Mouse (Mus musculus): ENCODE measurements around the gene Fbxo48. TPM values are rescaled to one million over a fixed set of nuclear protein-coding genes. Genes with fewer than 3 reads are reported as not detected.
A peak's percentile ranks its signal among the peaks of the same experiment; 100 is the strongest.

Gene Fbxo48
- total and polyA plus RNA-seq, 3 experiments = 6.5 to 10.3 (median 7.0) TPM

- TF ChIP-seq SMC3 (IDR thresholded peaks at IDR 0.05; ENCODE audit: low read depth, low read length) (peak; percentile 33; the same call in 1 of the 2 replicates), CTCF (conservative IDR thresholded peaks at IDR 0.05 in 1 of 2, IDR thresholded peaks at IDR 0.05 in 1 of 2; ENCODE audit: low read depth in 2 of 2, low read length in 2 of 2) (peak in 1 of 2 experiments; percentile 35; a peak in 2 of 4 replicates), PAX5 (IDR thresholded peaks at IDR 0.05; ENCODE audit: low read length) (no peak), TBP (conservative IDR thresholded peaks at IDR 0.05; ENCODE audit: low read depth, low read length) (no peak), BHLHE40 (IDR thresholded peaks at IDR 0.05; ENCODE audit: low read depth, low read length) (no peak), NELFE (IDR thresholded peaks at IDR 0.05; ENCODE audit: low read depth, low read length) (no peak), CHD1 (IDR thresholded peaks at IDR 0.05; ENCODE audit: low read depth, low read length) (no peak), USF2 (conservative IDR thresholded peaks at IDR 0.05; ENCODE audit: low read depth, low read length) (no peak)
Measured at GRCm38 (mm10) chr11:16941103-16941793, 9.9 kb upstream of the Fbxo48 start (continued).

- in situ Hi-C loops (cut with MboI; ENCODE audit: low pct_ligation_motif_present, low pct_unique_long_range_greater_than_20kb, low sequenced_read_pairs) = loop anchor here (25.0 kb wide), 1 partner anchor 205 kb away; no protein-coding TSS in a partner anchor
- TF ChIP-seq MAZ (IDR thresholded peaks at IDR 0.05; ENCODE audit: low read depth, low read length) (no peak), MXI1 (IDR thresholded peaks at IDR 0.05; ENCODE audit: low read depth, low read length) (0 out of 2 replicates have a peak, but pooled peaks have one; percentile 9), RAD21 (IDR thresholded peaks at IDR 0.05; ENCODE audit: low read depth, low read length) (no peak), JUN (IDR thresholded peaks at IDR 0.05; ENCODE audit: insufficient read depth, low read depth, low read length) (no peak)
- no peak for DNase-seq (ENCODE audit: extremely low read depth)
Measured at GRCm38 (mm10) chr11:16941973-16942452, 9.2 kb upstream of the Fbxo48 start.

GRCm38 (mm10) chr11:16943016-16943415 is 8.2 kb upstream of the Fbxo48 start:
- H3K27me3 ChIP-seq (replicated peaks) = no peaks in the 10 kb centered on the region
- no peak overlapping the region for H3K9ac ChIP-seq (ENCODE audit: insufficient read depth, low read depth)
- no peaks in the 10 kb centered on the region for H3K9me3 ChIP-seq (replicated peaks; ENCODE audit: low read length)
- no peak overlapping the region for H3K4me3 ChIP-seq (replicated peaks in 1 of 3; ENCODE audit: low read depth in 2 of 3, low read length in 2 of 3, poor library complexity in 1 of 3)
- DNase-seq (ENCODE audit: extremely low read depth) = no peak
- H3K79me2 ChIP-seq (replicated peaks; ENCODE audit: control insufficient read depth, extremely low read depth, insufficient read depth, poor library complexity, severe bottlenecking) = no peaks in the 10 kb centered on the region
- peaks cover 2 to 63% of the 10 kb centered on the region in 2 experiments for H3K4me1 ChIP-seq (ENCODE audit: control insufficient read depth in 1 of 2, insufficient read depth in 2 of 2)
- no peak overlapping the region for H3K4me2 ChIP-seq (ENCODE audit: insufficient read depth, low read depth, poor library complexity, severe bottlenecking)
- dilution Hi-C loops (cut with MboI; ENCODE audit: extremely low pct_ligation_motif_present, extremely low pct_unique_long_range_greater_than_20kb, low sequenced_read_pairs) (no loop called here), in situ Hi-C loops (cut with MboI; ENCODE audit: low pct_ligation_motif_present, low pct_unique_long_range_greater_than_20kb, low sequenced_read_pairs) (loop anchor here (25.0 kb wide), 1 partner anchor 206 kb away; no protein-coding TSS in a partner anchor)
- peaks cover 0 to 3% of the 10 kb centered on the region in 2 experiments for H3K36me3 ChIP-seq (replicated peaks in 1 of 2; ENCODE audit: control insufficient read depth in 1 of 2, insufficient read depth in 1 of 2, low read length in 1 of 2)
- TF ChIP-seq ETS1 (conservative IDR thresholded peaks at IDR 0.05; ENCODE audit: low read depth, low read length) (no peak), MYC (IDR thresholded peaks at IDR 0.05; ENCODE audit: low read depth, low read length) (no peak), NRF1 (IDR thresholded peaks at IDR 0.05; ENCODE audit: low read depth, low read length) (no peak), E2F4 (IDR thresholded peaks at IDR 0.05; ENCODE audit: insufficient replicate concordance, low read depth, low read length) (no peak), MAZ (IDR thresholded peaks at IDR 0.05; ENCODE audit: low read depth, low read length) (no peak), MAFK (IDR thresholded peaks at IDR 0.05; ENCODE audit: insufficient replicate concordance, low read length) (no peak), MAX (IDR thresholded peaks at IDR 0.05; ENCODE audit: low read length) (no peak)
- H3K27ac ChIP-seq (ENCODE audit: insufficient read depth, low read depth) = no peak overlapping the region

More at GRCm38 (mm10) chr11:16941973-16942452, 9.2 kb upstream of the Fbxo48 start:
- dilution Hi-C loops (cut with MboI; ENCODE audit: extremely low pct_ligation_motif_present, extremely low pct_unique_long_range_greater_than_20kb, low sequenced_read_pairs) = no loop called here
- Histone ChIP-seq H3K4me2 (ENCODE audit: insufficient read depth, low read depth, poor library complexity, severe bottlenecking) (no peak overlapping the region), H3K9me3 (replicated peaks; ENCODE audit: low read length) (no peaks in the 10 kb centered on the region), H3K27me3 (replicated peaks) (no peaks in the 10 kb centered on the region), H3K4me3 (replicated peaks in 1 of 3; ENCODE audit: low read depth in 2 of 3, low read length in 2 of 3, poor library complexity in 1 of 3) (no peak overlapping the region), H3K36me3 (replicated peaks in 1 of 2; ENCODE audit: control insufficient read depth in 1 of 2, insufficient read depth in 1 of 2, low read length in 1 of 2) (peaks cover 0 to 3% of the 10 kb centered on the region in 2 experiments), H3K9ac (ENCODE audit: insufficient read depth, low read depth) (no peak overlapping the region), H3K27ac (ENCODE audit: insufficient read depth, low read depth) (no peak overlapping the region), H3K4me1 (ENCODE audit: control insufficient read depth in 1 of 2, insufficient read depth in 2 of 2) (peaks cover 2 to 54% of the 10 kb centered on the region in 2 experiments), H3K79me2 (replicated peaks; ENCODE audit: control insufficient read depth, extremely low read depth, insufficient read depth, poor library complexity, severe bottlenecking) (no peaks in the 10 kb centered on the region)
